Mouse (Mus musculus) hindbrain, embryonic 10.5 days (tissue): ENCODE measurements at regions not wholly inside any gene's neighbourhood (a gene's known extent, or its start where the extent isn't known, plus 50 kb on each side); places are given as distances from the start of the nearest gene placed in this dataset.

Experiments
- DNase-seq: peaks from one replicate; pipeline ENCODE4 v3.0.0-alpha.2; 2017; ENCODE audit warnings: low spot score
- H3K27ac ChIP-seq: fragments of 300-500 bp; sonication (generic); 2 replicates; pipeline ENCODE4 v1.5.1; 2016; ENCODE audit warnings: mild to moderate bottlenecking, moderate library complexity
- H3K27me3 ChIP-seq: fragments of 300-500 bp; sonication (generic); 2 replicates; pipeline ENCODE4 v1.6.1; 2016; ENCODE audit warnings: mild to moderate bottlenecking; ENCODE audit not compliant: poor library complexity, insufficient read depth, severe bottlenecking
- H3K36me3 ChIP-seq: fragments of 300-500 bp; sonication (generic); 2 replicates; pipeline ENCODE4 v1.6.1; 2016; ENCODE audit warnings: mild to moderate bottlenecking, moderate library complexity
- H3K4me1 ChIP-seq: fragments of 300-500 bp; sonication (generic); replicated peaks from 2 replicates; pipeline ENCODE4 v1.6.1; 2016; ENCODE audit warnings: mild to moderate bottlenecking
- H3K4me3 ChIP-seq: fragments of 300-500 bp; sonication (generic); 2 replicates; pipeline ENCODE4 v1.5.1; 2016; ENCODE audit warnings: mild to moderate bottlenecking, moderate library complexity
- H3K9me3 ChIP-seq: fragments of 300-500 bp; sonication (generic); 2 replicates; pipeline ENCODE4 v1.6.1; 2016; ENCODE audit warnings: mild to moderate bottlenecking, moderate library complexity
- WGBS: fragments of 180-500 bp; shearing (Covaris S2); methylation state at CpG from one replicate; pipeline ENCODE4 v1.1.7; 2016; 5-methylcytosine and 5-hydroxymethylcytosine counted together

DNA sequence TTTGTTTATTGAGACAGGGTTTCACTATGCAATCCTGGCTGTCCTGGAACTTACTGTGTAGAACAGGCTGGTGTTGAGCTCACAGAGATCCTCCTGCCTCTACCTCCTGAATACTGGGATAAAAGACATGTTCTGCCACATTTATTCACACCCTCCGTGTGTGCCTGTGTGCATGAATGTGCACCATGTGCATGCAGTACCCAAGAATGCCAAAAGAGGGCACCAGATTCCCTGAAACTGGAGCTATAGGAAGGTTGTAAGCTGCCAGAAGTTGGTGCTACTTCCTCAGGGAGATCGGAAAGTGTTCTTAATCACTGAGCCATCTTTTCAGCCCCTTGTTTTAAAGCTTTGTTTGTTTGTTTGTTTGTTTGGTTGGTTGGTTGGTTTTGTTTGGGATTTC, 155.3 kb upstream of the Atp6ap2 start:
- Histone ChIP-seq H3K27me3 (peaks cover 44% of the 10 kb centered on the region), H3K36me3 (no peaks in the 10 kb centered on the region), H3K4me3 (no peak overlapping the region), H3K4me1 (peaks cover 7% of the 10 kb centered on the region), H3K27ac (no peak overlapping the region), H3K9me3 (peaks cover 3% of the 10 kb centered on the region; the same call in 1 of the 2 replicates)
- WGBS, result 86% methylated on average over 2 of the region's 2 CpGs
- no peak for DNase-seq

DNA sequence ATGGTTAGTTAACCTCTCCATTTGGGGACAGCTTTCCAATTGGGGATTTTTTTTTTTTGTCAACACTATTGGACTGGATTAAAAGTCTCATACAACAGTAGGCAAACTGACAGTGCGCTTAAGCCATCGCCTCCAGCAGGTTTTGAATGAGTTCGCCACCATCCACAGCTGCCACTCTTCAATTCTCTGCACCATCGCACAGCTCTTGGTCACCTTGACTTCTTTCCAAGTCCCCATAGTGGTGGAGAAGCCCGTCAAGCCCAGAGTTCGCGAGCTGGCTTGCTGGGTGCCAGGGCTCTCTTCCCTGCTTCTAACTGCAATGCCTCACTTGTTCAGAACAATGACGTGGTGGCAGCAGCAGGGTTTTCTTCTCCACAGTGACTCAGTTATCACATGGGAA, 151.9 kb upstream of the Atp6ap2 start:
- DNase-seq, result no peak

DNA sequence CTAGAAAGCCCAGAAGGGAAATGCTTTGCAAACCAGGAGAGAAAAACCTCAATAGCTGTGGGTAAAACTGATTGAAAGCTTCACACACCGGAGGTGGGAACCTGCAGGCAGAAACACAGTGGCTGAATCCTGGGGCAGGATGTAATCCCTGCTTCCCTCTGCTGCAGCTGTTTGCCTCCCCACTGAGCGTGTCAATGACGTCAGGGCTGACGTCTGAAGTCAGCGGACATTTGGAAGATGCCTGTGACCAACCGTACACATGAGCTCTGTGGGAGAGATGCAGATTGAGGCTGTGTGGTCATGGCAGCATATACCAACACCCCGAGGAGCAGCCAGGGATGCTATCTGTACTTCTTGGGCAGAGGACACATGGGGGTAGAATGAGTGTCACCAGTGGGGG, 151.5 kb upstream of the Atp6ap2 start:
- peak; percentile 8 for DNase-seq
- WGBS, result 38% methylated on average over 7 of the region's 7 CpGs
- peaks cover 25% of the 10 kb centered on the region for H3K27me3 ChIP-seq

More for the DNA sequence above, 151.9 kb upstream of the Atp6ap2 start:
- H3K27ac ChIP-seq, result no peak overlapping the region
- peaks cover 7% of the 10 kb centered on the region for H3K4me1 ChIP-seq
- H3K36me3 ChIP-seq, result no peaks in the 10 kb centered on the region
- peaks cover 25% of the 10 kb centered on the region for H3K27me3 ChIP-seq
- 60% methylated on average over 8 of the region's 8 CpGs for WGBS
- H3K9me3 ChIP-seq, result peaks cover 3% of the 10 kb centered on the region; the same call in 1 of the 2 replicates
- no peak overlapping the region for H3K4me3 ChIP-seq

DNA sequence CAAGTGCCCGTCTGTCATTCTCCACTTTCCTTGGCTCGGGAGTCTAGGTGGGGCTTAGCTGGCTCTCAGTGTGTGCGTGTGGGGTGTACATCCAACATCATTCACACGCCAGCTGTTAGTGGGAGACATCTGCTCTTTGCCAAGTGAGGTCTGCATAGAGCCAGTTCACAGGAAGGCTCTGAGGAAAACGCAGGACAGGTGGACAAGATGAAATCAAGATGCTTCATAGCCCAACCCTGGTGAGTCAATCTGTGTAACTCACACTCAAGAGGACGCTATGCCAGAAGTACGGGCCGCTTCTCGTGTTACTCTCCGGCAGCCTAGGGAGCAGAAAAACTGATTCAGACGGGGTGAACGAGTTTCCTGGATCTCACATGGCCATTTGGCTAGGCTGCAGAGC, 148.2 kb upstream of the Atp6ap2 start:
- peaks cover 7% of the 10 kb centered on the region for H3K4me1 ChIP-seq
- no peaks in the 10 kb centered on the region for H3K36me3 ChIP-seq
- H3K4me3 ChIP-seq, result no peak overlapping the region
- peaks cover 24% of the 10 kb centered on the region for H3K27me3 ChIP-seq
- 82% methylated on average over 12 of the region's 12 CpGs for WGBS
- no peak overlapping the region for H3K27ac ChIP-seq
- DNase-seq, result no peak
- no peaks in the 10 kb centered on the region for H3K9me3 ChIP-seq

More for the DNA sequence above, 151.5 kb upstream of the Atp6ap2 start:
- Histone ChIP-seq H3K27ac (no peak overlapping the region), H3K4me1 (peaks cover 7% of the 10 kb centered on the region), H3K9me3 (peaks cover 3% of the 10 kb centered on the region; the same call in 1 of the 2 replicates), H3K36me3 (no peaks in the 10 kb centered on the region), H3K4me3 (no peak overlapping the region)

DNA sequence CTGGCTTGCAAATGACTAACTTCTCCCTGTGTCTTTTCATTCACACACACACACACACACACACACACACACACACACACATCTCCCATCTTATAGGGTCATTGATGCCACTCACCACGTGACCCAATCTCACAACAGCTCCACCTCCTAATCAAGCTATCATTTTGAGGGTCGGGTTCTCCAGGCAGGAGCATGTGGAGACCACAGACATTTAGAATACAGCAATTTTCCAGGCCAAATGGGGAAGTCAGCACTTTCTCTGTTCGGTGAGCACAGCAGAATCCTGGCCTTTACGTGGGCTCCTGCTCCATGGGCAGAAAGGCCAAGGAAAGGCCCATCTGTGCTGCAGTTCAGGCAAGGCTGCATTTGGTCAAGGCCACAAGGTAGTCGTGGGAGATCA, 143.8 kb upstream of the Atp6ap2 start:
- Histone ChIP-seq H3K27ac (no peak overlapping the region), H3K4me3 (no peak overlapping the region), H3K27me3 (peaks cover 24% of the 10 kb centered on the region), H3K9me3 (no peaks in the 10 kb centered on the region), H3K36me3 (no peaks in the 10 kb centered on the region), H3K4me1 (no peaks in the 10 kb centered on the region)
- WGBS, result 74% methylated on average over 5 of the region's 5 CpGs
- DNase-seq, result no peak

DNA sequence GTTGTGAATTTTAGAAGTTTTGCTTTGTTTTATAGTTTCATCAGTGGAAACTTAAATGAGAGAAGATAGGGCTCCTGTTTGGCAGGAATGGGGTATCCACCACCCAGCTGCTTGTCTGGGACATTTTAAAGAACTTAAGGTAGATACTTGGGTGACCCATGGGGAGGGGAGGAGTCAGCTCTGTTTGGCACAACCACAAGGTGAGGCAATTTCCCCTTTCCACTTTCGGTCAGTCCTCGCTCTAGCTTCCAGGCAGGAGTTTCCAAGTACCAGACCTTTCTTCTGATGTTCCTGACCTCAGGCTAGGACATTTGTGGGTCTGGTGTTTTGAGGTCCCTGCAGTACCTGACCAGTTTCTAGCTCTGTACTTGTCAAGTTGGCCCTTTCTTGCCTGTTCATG, 142.5 kb upstream of the Atp6ap2 start:
- Histone ChIP-seq H3K4me1 (no peaks in the 10 kb centered on the region), H3K4me3 (no peak overlapping the region), H3K27me3 (peaks cover 19% of the 10 kb centered on the region), H3K27ac (no peak overlapping the region), H3K36me3 (no peaks in the 10 kb centered on the region), H3K9me3 (no peaks in the 10 kb centered on the region)
- 91% methylated on average over 2 of the region's 2 CpGs for WGBS
- no peak for DNase-seq

DNA sequence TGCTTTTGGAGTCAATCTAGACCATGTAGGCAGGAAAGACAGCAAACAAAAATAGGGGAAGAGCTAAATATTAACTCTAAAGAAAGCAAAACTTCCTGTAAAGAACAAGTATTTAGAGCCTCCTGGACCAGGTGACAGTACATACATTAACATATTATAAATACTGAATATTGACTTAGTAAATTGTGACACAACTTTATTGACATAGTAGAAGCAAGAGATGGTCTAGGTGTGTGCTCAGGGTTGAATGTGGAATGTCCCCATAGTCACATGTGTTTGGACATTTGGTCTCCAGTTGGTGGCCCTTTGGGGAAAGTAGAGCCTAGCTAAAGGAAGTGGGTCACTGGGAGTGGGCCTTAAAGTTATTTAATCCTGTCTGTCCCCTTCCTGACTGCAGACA, 139.6 kb upstream of the Atp6ap2 start:
- no peak overlapping the region for H3K27ac ChIP-seq
- H3K9me3 ChIP-seq, result no peaks in the 10 kb centered on the region
- H3K4me3 ChIP-seq, result no peak overlapping the region
- no peak for DNase-seq
- peaks cover 18% of the 10 kb centered on the region for H3K27me3 ChIP-seq
- H3K36me3 ChIP-seq, result no peaks in the 10 kb centered on the region
- no peaks in the 10 kb centered on the region for H3K4me1 ChIP-seq

DNA sequence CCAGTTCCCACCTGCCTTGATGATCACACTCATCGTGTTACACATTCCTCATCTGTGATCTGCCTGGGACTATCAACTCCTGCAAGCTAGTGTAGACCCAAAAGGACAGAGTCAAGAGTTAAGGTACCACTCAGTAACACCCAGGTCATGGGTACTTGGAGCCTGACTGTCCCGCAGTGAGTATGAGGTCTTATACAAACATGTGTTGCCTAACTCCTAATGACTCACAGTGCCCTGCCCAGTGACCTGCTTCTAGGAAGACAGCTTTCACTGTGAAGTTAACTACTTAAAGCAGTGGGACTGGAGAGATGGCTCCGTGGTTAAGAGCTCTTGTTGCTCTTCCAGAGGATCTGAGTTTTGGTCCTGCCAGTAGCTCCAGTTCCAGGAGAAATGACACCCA, 137.9 kb upstream of the Atp6ap2 start:
- Histone ChIP-seq H3K36me3 (no peaks in the 10 kb centered on the region), H3K9me3 (no peaks in the 10 kb centered on the region), H3K4me1 (no peaks in the 10 kb centered on the region), H3K27ac (no peak overlapping the region), H3K27me3 (peaks cover 20% of the 10 kb centered on the region), H3K4me3 (no peak overlapping the region)
- DNase-seq, result no peak
- 86% methylated on average over 3 of the region's 3 CpGs for WGBS

DNA sequence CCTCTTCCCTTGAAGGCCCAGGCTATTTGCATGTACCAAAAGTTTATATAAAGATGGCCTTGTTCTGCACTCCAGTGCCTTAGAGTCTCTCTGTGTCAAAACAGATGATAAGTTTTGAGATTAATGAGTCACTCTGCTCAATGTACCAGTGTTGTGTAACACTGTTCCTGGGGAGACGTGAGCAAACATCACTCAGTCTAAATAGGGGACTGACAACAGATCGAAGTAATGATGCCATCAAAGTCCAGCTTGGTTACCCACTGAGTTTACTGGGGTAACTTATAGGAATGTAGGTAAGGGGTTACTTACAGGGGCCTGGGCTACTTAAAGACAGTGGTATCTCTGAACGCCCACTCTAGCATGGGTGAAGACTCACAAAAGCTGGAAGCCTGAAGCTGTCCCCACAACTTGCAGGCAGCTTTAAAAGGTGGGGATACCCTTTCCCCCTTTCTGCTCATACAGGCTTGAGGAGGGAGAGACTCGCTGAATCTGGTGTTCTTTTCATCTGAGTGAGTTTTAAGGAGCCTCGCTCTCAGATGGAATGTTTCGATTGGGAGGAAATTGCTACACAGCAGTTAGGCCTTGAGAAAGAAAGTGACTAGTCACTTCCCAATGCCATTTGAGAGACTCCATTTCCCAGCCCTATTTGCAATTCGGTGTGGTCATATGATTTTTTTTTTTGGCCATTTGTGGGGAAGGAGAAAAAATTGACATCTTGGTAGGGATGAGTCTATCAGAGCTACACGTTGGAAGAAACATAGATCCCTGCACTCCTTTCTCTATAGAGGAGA, 134.4 kb upstream of the Atp6ap2 start:
- H3K36me3 ChIP-seq, result no peaks in the 10 kb centered on the region
- no peaks in the 10 kb centered on the region for H3K4me1 ChIP-seq
- no peak overlapping the region for H3K4me3 ChIP-seq
- 87% methylated on average over 8 of the region's 8 CpGs for WGBS
- DNase-seq, result no peak
- H3K27me3 ChIP-seq, result peaks cover 8% of the 10 kb centered on the region; the same call in 1 of the 2 replicates
- H3K9me3 ChIP-seq, result peaks cover 3% of the 10 kb centered on the region; the same call in 1 of the 2 replicates
- H3K27ac ChIP-seq, result no peak overlapping the region

DNA sequence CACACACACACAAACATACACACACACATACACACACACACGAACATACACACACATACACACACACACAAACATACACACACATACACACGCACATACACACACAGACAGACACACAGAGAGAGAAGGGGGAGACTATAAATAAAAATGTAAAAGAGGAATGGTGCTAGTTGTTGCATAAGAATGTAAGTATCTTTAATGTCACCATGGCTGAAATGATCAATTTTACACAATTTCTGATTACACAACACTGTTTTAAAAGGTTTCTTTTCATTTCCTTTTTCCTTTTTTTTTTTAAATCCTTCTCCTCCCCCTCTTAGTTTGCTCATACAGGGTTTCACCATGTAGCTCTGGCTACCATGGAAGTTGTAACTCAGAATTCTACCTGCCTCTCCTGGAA, 125.9 kb upstream of the Atp6ap2 start:
- H3K4me3 ChIP-seq, result no peak overlapping the region
- H3K36me3 ChIP-seq, result no peaks in the 10 kb centered on the region
- H3K27ac ChIP-seq, result no peak overlapping the region
- peaks cover 5% of the 10 kb centered on the region; the same call in 1 of the 2 replicates for H3K9me3 ChIP-seq
- peaks cover 6% of the 10 kb centered on the region for H3K4me1 ChIP-seq
- peaks cover 25% of the 10 kb centered on the region for H3K27me3 ChIP-seq
- DNase-seq, result no peak
- 91% methylated on average over 2 of the region's 2 CpGs for WGBS

DNA sequence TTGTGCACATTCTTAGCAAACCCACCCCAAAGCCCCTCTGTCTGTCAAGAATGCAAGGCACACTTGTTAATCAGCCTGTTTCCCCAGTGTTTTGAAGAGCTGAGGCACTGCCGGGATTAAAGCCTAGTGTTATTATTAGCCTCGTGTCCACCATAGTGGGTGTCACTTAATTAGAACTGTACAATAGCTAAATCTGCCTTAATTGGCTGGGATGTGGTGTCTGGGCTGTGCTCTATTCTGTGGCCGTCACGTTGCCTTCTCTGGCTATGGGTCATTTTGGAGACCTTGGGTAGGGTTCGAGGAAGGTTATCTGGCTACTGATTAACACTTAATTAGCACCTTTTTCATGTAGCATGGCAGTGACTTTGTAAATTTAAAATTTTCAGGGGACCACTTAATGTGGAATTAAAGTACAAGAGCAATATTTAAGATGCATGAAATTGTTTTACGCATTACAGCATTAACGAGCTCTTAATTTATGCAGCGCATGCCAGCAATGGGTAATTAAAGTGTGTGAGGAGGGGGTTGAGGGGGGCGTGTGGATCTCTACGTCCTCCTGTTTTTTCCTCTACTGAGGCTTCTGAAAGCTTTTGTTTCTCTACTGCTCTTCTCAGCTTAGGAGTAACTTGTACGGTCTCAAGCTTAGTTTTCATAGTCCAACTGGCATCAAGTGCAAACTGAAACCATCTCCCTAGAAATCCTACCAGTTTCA, 124.5 kb upstream of the Atp6ap2 start:
- Histone ChIP-seq H3K27ac (no peak overlapping the region), H3K4me3 (no peak overlapping the region), H3K9me3 (peaks cover 2% of the 10 kb centered on the region; the same call in 1 of the 2 replicates), H3K4me1 (peaks cover 21% of the 10 kb centered on the region), H3K36me3 (no peaks in the 10 kb centered on the region), H3K27me3 (peaks cover 36% of the 10 kb centered on the region)
- no peak for DNase-seq
- WGBS, result 77% methylated on average over 11 of the region's 11 CpGs

DNA sequence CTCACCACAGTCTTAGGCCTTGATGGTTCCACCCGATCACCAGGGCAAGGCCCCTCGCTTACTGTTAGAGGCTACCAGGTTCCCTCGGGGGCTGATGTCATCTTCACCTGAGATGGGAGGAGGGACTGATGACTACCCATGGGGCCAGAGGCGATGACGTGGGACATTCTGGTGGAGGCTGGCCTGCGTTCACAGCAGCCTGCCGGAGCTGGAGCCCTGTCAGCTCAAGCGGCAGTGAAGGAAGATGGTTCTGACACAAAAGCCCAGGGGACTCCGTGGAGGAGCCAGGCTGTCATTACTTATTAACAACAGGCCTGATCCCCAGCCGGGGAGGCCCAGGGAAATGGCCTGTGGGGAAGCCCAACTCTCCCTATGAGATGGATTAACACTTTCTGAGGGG, 121.3 kb upstream of the Atp6ap2 start:
- H3K27ac ChIP-seq, result peak overlapping the region; percentile 85
- peaks cover 38% of the 10 kb centered on the region for H3K27me3 ChIP-seq
- H3K9me3 ChIP-seq, result no peaks in the 10 kb centered on the region
- 27% methylated on average over 10 of the region's 10 CpGs for WGBS
- no peaks in the 10 kb centered on the region for H3K36me3 ChIP-seq
- no peak overlapping the region for H3K4me3 ChIP-seq
- H3K4me1 ChIP-seq, result peaks cover 34% of the 10 kb centered on the region
- DNase-seq, result peak; percentile 29

DNA sequence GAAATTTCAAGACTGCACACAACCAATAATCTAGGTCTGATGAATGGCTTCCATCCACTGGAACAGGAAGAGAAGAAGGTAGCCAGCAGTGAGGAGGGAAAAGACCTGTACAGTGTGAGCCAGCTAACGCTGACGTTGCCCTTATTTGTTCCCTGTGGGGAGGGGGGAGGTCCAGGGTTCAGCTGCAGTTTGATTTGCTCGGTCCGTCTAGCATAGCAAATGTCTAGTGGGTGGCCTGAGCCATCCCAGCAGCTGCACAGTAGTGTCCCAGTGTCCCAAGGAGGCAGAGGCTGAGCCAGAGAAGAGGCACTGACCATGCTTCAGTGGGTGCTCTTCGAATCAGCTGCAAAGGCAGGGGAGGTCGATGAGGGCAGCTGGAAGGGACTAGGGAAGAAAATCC, 120.7 kb upstream of the Atp6ap2 start:
- no peak overlapping the region for H3K4me3 ChIP-seq
- peaks cover 34% of the 10 kb centered on the region for H3K4me1 ChIP-seq
- H3K27ac ChIP-seq, result peak overlapping the region; percentile 85
- DNase-seq, result peak; percentile 17
- no peaks in the 10 kb centered on the region for H3K9me3 ChIP-seq
- WGBS, result 16% methylated on average over 6 of the region's 6 CpGs
- H3K27me3 ChIP-seq, result peaks cover 44% of the 10 kb centered on the region
- no peaks in the 10 kb centered on the region for H3K36me3 ChIP-seq
